ENCODE assay signal across 7 mouse cellular contexts in genomic region chr4:46649161-46649560, GRCm38 (mm10). TPM values are rescaled to one million over a fixed set of nuclear protein-coding genes. Genes with fewer than 3 reads are reported as not detected.
DNase-seq lines count a peak whose midpoint lies in the region; ATAC-seq and TF ChIP-seq lines count a peak whose summit lies in the region.

No protein-coding gene starts in this region.

- WGBS in lung, postnatal 0 days = 27% methylated on average over 4 of the region's 4 CpGs
- WGBS in limb, embryonic 12.5 days = 58% methylated on average over 4 of the region's 4 CpGs
- 25% methylated on average over 4 of the region's 4 CpGs for WGBS in stomach, embryonic 14.5 days

- no peak for TF ChIP-seq EP300 in lung, postnatal 0 days (IDR thresholded peaks at IDR 0.05)

- TF ChIP-seq CTCF in lung, postnatal 0 days (IDR thresholded peaks at IDR 0.05) = no peak

- no peaks in the 10 kb centered on the region for H3K9me3 ChIP-seq in lung, postnatal 0 days (ENCODE audit: low read length)
- H3K9me3 ChIP-seq in limb, embryonic 12.5 days = no peaks in the 10 kb centered on the region
- no peaks in the 10 kb centered on the region for H3K9me3 ChIP-seq in stomach, embryonic 14.5 days (ENCODE audit: control insufficient read depth, low read depth, low read length)

- no peaks in the 10 kb centered on the region for H3K36me3 ChIP-seq in lung, postnatal 0 days (ENCODE audit: insufficient read depth, low read length)
- H3K36me3 ChIP-seq in limb, embryonic 12.5 days = no peaks in the 10 kb centered on the region
- no peaks in the 10 kb centered on the region for H3K36me3 ChIP-seq in stomach, embryonic 14.5 days (ENCODE audit: control insufficient read depth, insufficient read depth, low read length)

- no peaks in the 10 kb centered on the region; the same call in none of the 2 replicates for H3K4me1 ChIP-seq in lung, postnatal 0 days (ENCODE audit: insufficient read depth, low read depth, low read length)
- peaks cover 11% of the 10 kb centered on the region for H3K4me1 ChIP-seq in limb, embryonic 12.5 days (replicated peaks)
- 0 out of 2 replicates have a peak, but pooled peaks cover 6% of the 10 kb centered on the region for H3K4me1 ChIP-seq in stomach, embryonic 14.5 days (ENCODE audit: control insufficient read depth, insufficient read depth, low read length)

- H3K4me2 ChIP-seq in lung, postnatal 0 days (replicated peaks; ENCODE audit: low read depth, low read length) = peak overlapping the region; percentile 95
- H3K4me2 ChIP-seq in limb, embryonic 12.5 days = peak overlapping the region; percentile 92
- peak overlapping the region; percentile 95 for H3K4me2 ChIP-seq in stomach, embryonic 14.5 days (replicated peaks; ENCODE audit: low read depth, low read length)

- H3K27me3 ChIP-seq in lung, postnatal 0 days (replicated peaks; ENCODE audit: insufficient read depth, low read length) = no peaks in the 10 kb centered on the region
- H3K27me3 ChIP-seq in limb, embryonic 12.5 days = peaks cover 42% of the 10 kb centered on the region
- H3K27me3 ChIP-seq in stomach, embryonic 14.5 days (ENCODE audit: control insufficient read depth, insufficient read depth, low read length) = 0 out of 2 replicates have a peak, but pooled peaks cover 3% of the 10 kb centered on the region

- ATAC-seq in lung, postnatal 0 days = no peak
- ATAC-seq in limb, embryonic 12.5 days (ENCODE audit: insufficient number of reproducible peaks, insufficient read depth, low FRiP score, low TSS enrichment, low read depth) = no peak
- no peak for ATAC-seq in stomach, embryonic 14.5 days (ENCODE audit: insufficient number of reproducible peaks, insufficient read depth, low FRiP score, low read depth)

- 0 out of 2 replicates have a peak overlapping the region, but pooled peaks have one; percentile 95 for H3K27ac ChIP-seq in lung, postnatal 0 days (ENCODE audit: low read length)
- H3K27ac ChIP-seq in limb, embryonic 12.5 days = no peak overlapping the region
- H3K27ac ChIP-seq in stomach, embryonic 14.5 days (ENCODE audit: low read length) = no peak overlapping the region

- peak overlapping the region; percentile 58 for H3K9ac ChIP-seq in lung, postnatal 0 days (replicated peaks; ENCODE audit: low read depth)
- H3K9ac ChIP-seq in limb, embryonic 12.5 days (replicated peaks) = no peak overlapping the region
- H3K9ac ChIP-seq in stomach, embryonic 14.5 days (replicated peaks; ENCODE audit: low read depth, low read length) = no peak overlapping the region

- DNase-seq in lung, postnatal 0 days (ENCODE audit: low spot score) = no peak
- no peak for DNase-seq in lung, postnatal 36 days
- peak; percentile 43 for DNase-seq in fibroblast of lung, adult 2 months (ENCODE audit: low read depth)
- DNase-seq in thymus, postnatal 10 days (ENCODE audit: low spot score in 2 of 2) = no peak
- no peak for DNase-seq in cerebellum, postnatal 10 days

- peak overlapping the region; percentile 65 for H3K4me3 ChIP-seq in lung, postnatal 0 days (ENCODE audit: low read depth, low read length)
- H3K4me3 ChIP-seq in limb, embryonic 12.5 days (replicated peaks) = peak overlapping the region; percentile 64
- H3K4me3 ChIP-seq in stomach, embryonic 14.5 days (ENCODE audit: low read depth, low read length) = peak overlapping the region; percentile 54

RNA-seq across cellular contexts. Expression of gene Tbc1d2, which starts 0.8 kb away (rescaled TPM):
- polyA plus RNA-seq in lung, postnatal 0 days (2015; fragmentation: Nextera tagmentation; extraction: Ambion mirVana) = 6.7 and 6.9 TPM in 2 replicates
- 1.9 and 2.1 TPM in 2 replicates for polyA plus RNA-seq in limb, embryonic 12.5 days (2016; fragmentation: Nextera tagmentation; extraction: Ambion mirVana)
- polyA plus RNA-seq in stomach, embryonic 14.5 days (2014; fragmentation: Nextera tagmentation; extraction: Ambion mirVana) = 2.2 and 2.3 TPM in 2 replicates

RNA-seq across cellular contexts. Expression of gene Coro2a, which starts 47.2 kb away (rescaled TPM):
- polyA plus RNA-seq in lung, postnatal 0 days (2015; fragmentation: Nextera tagmentation; extraction: Ambion mirVana) = 2.3 and 2.5 TPM in 2 replicates
- polyA plus RNA-seq in limb, embryonic 12.5 days (2016; fragmentation: Nextera tagmentation; extraction: Ambion mirVana) = 2.2 and 2.5 TPM in 2 replicates
- polyA plus RNA-seq in stomach, embryonic 14.5 days (2014; fragmentation: Nextera tagmentation; extraction: Ambion mirVana) = 10.8 and 11.7 TPM in 2 replicates
